Mouse (Mus musculus) heart, adult 2 months (tissue): ENCODE results near the gene Mpg.

Experiments
- CTCF ChIP-seq: fragments of 200-600 bp; IDR thresholded peaks from 2 replicates; pipeline ENCODE4 v1.8.1; 2022; ENCODE audit warnings: antibody characterized with exemption, mild to moderate bottlenecking, moderate library complexity
- EP300 ChIP-seq: fragments of 200-500 bp; IDR thresholded peaks from 2 replicates; pipeline ENCODE4 v1.6.1; 2011; ENCODE audit warnings: low read depth, low read length, control low read depth; ENCODE audit not compliant: insufficient read depth
- POLR2A ChIP-seq: fragments of 200-500 bp; IDR thresholded peaks from 2 replicates; pipeline ENCODE4 v1.6.1; 2011; ENCODE audit warnings: mild to moderate bottlenecking, low read depth, low read length, control low read depth; ENCODE audit not compliant: insufficient read depth

GRCm38 (mm10) chr11:32178506-32178905 is 47.8 kb upstream of the Mpg start:
- TF ChIP-seq POLR2A (no peak), CTCF (no peak), EP300 (no peak)
